In genomic region chr8:104093336-104093735, GRCm38 (mm10) we compare ENCODE assay signal across 24 mouse cellular contexts.
"Had no signal": no experiment of that assay in that cellular context is flagged by ENCODE, and none has a peak within 500 bp of the region (broad histone marks: within the 10 kb centered on the region; RNA-seq: fewer than 3 reads in every experiment).

No protein-coding gene starts in this region.

- H3K27ac ChIP-seq: heart, embryonic 13.5 days; heart, embryonic 15.5 days; hindbrain, embryonic 10.5 days; hindbrain, embryonic 12.5 days; hindbrain, embryonic 14.5 days; hindbrain, postnatal 0 days; layer of hippocampus, adult 2 months; left cerebral cortex, adult 2 months; limb, embryonic 10.5 days; limb, embryonic 12.5 days; liver, embryonic 13.5 days; liver, embryonic 15.5 days had no signal

- DNase-seq: gastrocnemius, postnatal 14 days; gastrocnemius, postnatal 36 days; heart, adult 18-20 months; heart, postnatal 4 days; kidney, adult 11 months; kidney, adult 2 months; kidney, postnatal 25 days; kidney, postnatal 4 days; liver; liver, embryonic 13.5 days had no signal

- H3K36me3 ChIP-seq: heart, embryonic 13.5 days; heart, embryonic 15.5 days; hindbrain, embryonic 10.5 days; hindbrain, embryonic 12.5 days; limb, embryonic 10.5 days; limb, embryonic 12.5 days; liver, embryonic 13.5 days; liver, embryonic 15.5 days had no signal

- H3K4me2 ChIP-seq: heart, embryonic 11.5 days; heart, embryonic 13.5 days; heart, embryonic 15.5 days; hindbrain, embryonic 12.5 days; hindbrain, embryonic 14.5 days; limb, embryonic 12.5 days; liver, embryonic 11.5 days; liver, embryonic 13.5 days; liver, embryonic 15.5 days had no signal

- H3K9me3 ChIP-seq: heart, embryonic 13.5 days; heart, embryonic 15.5 days; hindbrain, embryonic 10.5 days; hindbrain, embryonic 12.5 days; limb, embryonic 10.5 days; limb, embryonic 12.5 days; liver, embryonic 13.5 days; liver, embryonic 15.5 days had no signal

- ATAC-seq: hindbrain, postnatal 0 days; intestine, embryonic 16.5 days had no signal

- H3K4me3 ChIP-seq: heart, embryonic 13.5 days; heart, embryonic 15.5 days; hindbrain, embryonic 10.5 days; hindbrain, embryonic 12.5 days; layer of hippocampus, adult 2 months; left cerebral cortex, adult 2 months; limb, embryonic 10.5 days; limb, embryonic 12.5 days; liver, embryonic 13.5 days; liver, embryonic 15.5 days had no signal

- H3K9ac ChIP-seq: heart, embryonic 13.5 days; heart, embryonic 15.5 days; hindbrain, embryonic 12.5 days; hindbrain, embryonic 14.5 days; limb, embryonic 12.5 days; liver, embryonic 13.5 days; liver, embryonic 15.5 days had no signal

- H3K27me3 ChIP-seq: heart, embryonic 13.5 days; heart, embryonic 15.5 days; limb, embryonic 12.5 days; liver, embryonic 13.5 days; liver, embryonic 15.5 days had no signal
